In the genomic region with DNA sequence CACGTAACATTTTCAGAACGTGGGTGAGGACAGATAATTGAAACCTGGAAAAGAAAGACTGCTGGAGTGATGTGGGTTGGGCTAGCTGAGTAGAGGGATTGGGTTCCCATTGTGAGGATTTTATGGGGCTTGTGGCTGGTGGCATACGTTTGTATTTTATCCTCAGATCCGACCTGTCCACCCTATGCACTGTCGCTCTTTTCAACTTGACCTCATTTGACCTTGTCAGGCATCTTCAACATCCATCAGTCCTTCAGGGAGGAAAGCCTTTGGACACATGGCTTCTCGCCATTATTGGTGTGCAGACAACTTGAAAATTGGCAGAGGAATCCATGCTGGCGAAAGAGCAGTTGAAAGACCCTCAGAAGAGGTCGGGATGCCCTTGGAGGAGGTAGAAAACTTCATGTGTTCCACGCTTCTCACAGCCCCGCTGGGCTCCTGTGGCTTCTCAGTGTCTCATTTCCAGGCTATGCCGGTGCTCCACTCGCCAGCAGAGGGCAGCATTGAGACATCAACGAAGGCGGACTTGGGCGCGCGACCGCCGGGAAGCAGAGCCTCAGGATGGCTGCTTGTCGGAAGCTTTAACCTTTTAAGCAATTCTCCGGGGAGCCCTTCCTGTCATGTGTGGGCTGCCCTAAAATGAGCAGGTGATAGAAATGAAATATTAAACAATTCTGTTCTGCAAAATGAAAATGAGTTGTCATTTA, we compare ENCODE assay signal across 8 mouse cellular contexts.
DNase-seq lines count a peak whose midpoint lies in the region; ATAC-seq and TF ChIP-seq lines count a peak whose summit lies in the region.

No protein-coding gene starts in this region.

- 10% methylated on average over 21 of the region's 21 CpGs for WGBS in hindbrain, embryonic 12.5 days
- WGBS in lung, postnatal 0 days: 12% methylated on average over 21 of the region's 21 CpGs

- peak; percentile 92 for ATAC-seq in hindbrain, embryonic 12.5 days (ENCODE audit: low FRiP score)
- ATAC-seq in lung, postnatal 0 days: peak; percentile 84

- TF ChIP-seq EP300 in lung, postnatal 0 days (IDR thresholded peaks at IDR 0.05): no peak

- no peaks in the 10 kb centered on the region for H3K36me3 ChIP-seq in hindbrain, embryonic 12.5 days
- no peaks in the 10 kb centered on the region for H3K36me3 ChIP-seq in lung, postnatal 0 days (ENCODE audit: insufficient read depth, low read length)

- peak overlapping the region; percentile 56 for H3K9ac ChIP-seq in hindbrain, embryonic 12.5 days
- H3K9ac ChIP-seq in lung, postnatal 0 days (replicated peaks; ENCODE audit: low read depth): no peak overlapping the region

- no peaks in the 10 kb centered on the region for H3K27me3 ChIP-seq in hindbrain, embryonic 12.5 days
- H3K27me3 ChIP-seq in lung, postnatal 0 days (replicated peaks; ENCODE audit: insufficient read depth, low read length): no peaks in the 10 kb centered on the region

- H3K9me3 ChIP-seq in hindbrain, embryonic 12.5 days (replicated peaks): 0 out of 2 replicates have a peak, but pooled peaks cover 4% of the 10 kb centered on the region
- no peaks in the 10 kb centered on the region for H3K9me3 ChIP-seq in lung, postnatal 0 days (ENCODE audit: low read length)

- peak; percentile 96 for TF ChIP-seq CTCF in lung, postnatal 0 days (IDR thresholded peaks at IDR 0.05)

- DNase-seq in Muller cell, postnatal 12 days (ENCODE audit: inconsistent ontology term): peak; percentile 84
- peak; percentile 95 for DNase-seq in cerebellum, adult 9-11 months
- peak; percentile 86 to 95 for DNase-seq in frontal cortex, postnatal 10 days (ENCODE audit: low spot score in 2 of 2)
- peak; percentile 99 for DNase-seq in layer of hippocampus, postnatal 10 days (ENCODE audit: low spot score in 2 of 2)
- peak; percentile 90 for DNase-seq in lung, postnatal 0 days (ENCODE audit: low spot score)
- DNase-seq in ovary, postnatal 14 days (ENCODE audit: low spot score): peak; percentile 96
- peak; percentile 80 to 95 for DNase-seq in thymus, postnatal 10 days (ENCODE audit: low spot score in 2 of 2)

- H3K4me1 ChIP-seq in hindbrain, embryonic 12.5 days: peaks cover 10% of the 10 kb centered on the region
- H3K4me1 ChIP-seq in lung, postnatal 0 days (ENCODE audit: insufficient read depth, low read depth, low read length): no peaks in the 10 kb centered on the region

- H3K4me2 ChIP-seq in hindbrain, embryonic 12.5 days (replicated peaks): peak overlapping the region; percentile 54
- peak overlapping the region; percentile 44 for H3K4me2 ChIP-seq in lung, postnatal 0 days (replicated peaks; ENCODE audit: low read depth, low read length)

- H3K27ac ChIP-seq in hindbrain, embryonic 12.5 days: peak overlapping the region; percentile 89; the same call in 1 of the 2 replicates
- no peak overlapping the region for H3K27ac ChIP-seq in lung, postnatal 0 days (ENCODE audit: low read length)

- H3K4me3 ChIP-seq in hindbrain, embryonic 12.5 days: peak overlapping the region; percentile 18
- H3K4me3 ChIP-seq in lung, postnatal 0 days (ENCODE audit: low read depth, low read length): peak overlapping the region; percentile 12; the same call in 1 of the 2 replicates
